Mouse (Mus musculus) cortical plate, adult 2 months (tissue): ENCODE measurements around the gene Flvcr2.

ENCODE experiments used
- CTCF ChIP-seq: fragments of 200-500 bp; IDR thresholded peaks from 2 replicates; pipeline ENCODE4 v1.5.1; 2011; ENCODE audit warnings: mild to moderate bottlenecking, control low read depth, low read length; ENCODE audit not compliant: insufficient read depth; ENCODE audit errors: extremely low read depth
- POLR2A ChIP-seq: fragments of 200-500 bp; IDR thresholded peaks from 2 replicates; pipeline ENCODE4 v1.6.1; 2011; ENCODE audit warnings: mild to moderate bottlenecking, low read length, control low read depth; ENCODE audit not compliant: insufficient read depth; ENCODE audit errors: extremely low read depth

DNA sequence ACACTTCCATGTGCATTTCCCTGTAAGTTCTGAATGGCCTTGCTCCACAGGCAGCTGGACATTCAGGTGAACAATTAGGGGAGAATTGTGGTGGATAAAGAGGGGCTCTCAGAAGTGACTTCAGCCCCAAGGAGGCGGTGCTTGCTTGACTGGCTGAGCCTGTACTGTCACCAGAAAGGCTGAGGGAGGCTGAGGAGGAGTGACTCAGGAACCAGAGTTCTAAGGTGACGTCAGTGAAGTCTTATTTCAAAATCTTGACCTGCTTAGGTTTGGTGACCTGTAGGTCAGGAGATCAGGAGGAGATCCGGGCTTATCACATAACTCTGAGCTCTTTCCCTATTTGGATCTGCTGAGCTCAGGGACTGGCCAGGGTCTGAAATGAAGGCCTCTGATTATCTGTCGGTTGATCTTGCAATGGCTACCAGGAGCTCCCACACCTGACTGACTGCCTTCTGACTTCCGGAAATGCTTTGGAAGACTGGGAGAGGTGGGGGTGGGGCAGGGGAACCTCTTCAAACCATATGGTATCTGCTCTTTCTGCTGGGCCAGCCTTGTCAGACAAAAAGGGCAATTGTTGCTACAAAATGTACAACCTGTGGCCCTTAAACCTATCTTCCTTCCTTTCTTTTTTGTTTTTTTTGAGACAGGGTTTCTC, 8.4 kb downstream of the Flvcr2 start:
- TF ChIP-seq POLR2A (no peak), CTCF (no peak)
